Mouse (Mus musculus) thymus, adult 2 months (tissue): ENCODE measurements at regions not wholly inside any gene's neighbourhood (a gene's known extent, or its start where the extent isn't known, plus 50 kb on each side); places are given as distances from the start of the nearest gene placed in this dataset.

Experiments
- CTCF ChIP-seq: fragments of 200-500 bp; IDR thresholded peaks from 2 replicates; pipeline ENCODE4 v1.5.1; 2012; ENCODE audit warnings: mild to moderate bottlenecking, control low read depth, low read length, moderate library complexity, borderline replicate concordance; ENCODE audit not compliant: control insufficient read depth, poor library complexity, insufficient read depth; ENCODE audit errors: extremely low read depth
- POLR2A ChIP-seq: fragments of 200-500 bp; IDR thresholded peaks from 2 replicates; pipeline ENCODE4 v1.6.1; 2012; ENCODE audit warnings: mild to moderate bottlenecking, low read length, control low read depth, moderate library complexity; ENCODE audit not compliant: control insufficient read depth, poor library complexity, insufficient read depth; ENCODE audit errors: extremely low read depth

- no peak for TF ChIP-seq POLR2A
- no peak for TF ChIP-seq CTCF
Measured at GRCm38 (mm10) chr12:115222671-115223070, 824.9 kb upstream of the Zfp386 start.
